Mouse (Mus musculus) limb, embryonic 13.5 days (tissue): ENCODE data around the gene Sema4d. TPM values are rescaled to one million over a fixed set of nuclear protein-coding genes. Genes with fewer than 3 reads are reported as not detected.

Experiments
- ATAC-seq: fragments of 200-750 bp; cut with Nextera tagmentation; 2 replicates; pipeline ENCODE4 v1.8.0; 2017; ENCODE audit warnings: low read depth, moderate number of reproducible peaks, moderate TSS enrichment; ENCODE audit not compliant: low FRiP score
- H3K27ac ChIP-seq: fragments of 300-500 bp; sonication (generic); 2 replicates; pipeline ENCODE4 v1.5.1; 2015; ENCODE audit warnings: inconsistent platforms, mild to moderate bottlenecking, moderate library complexity
- H3K27me3 ChIP-seq: fragments of 300-500 bp; sonication (generic); 2 replicates; pipeline ENCODE4 v1.6.1; 2015; ENCODE audit warnings: mild to moderate bottlenecking, inconsistent platforms
- H3K36me3 ChIP-seq: fragments of 300-500 bp; sonication (generic); 2 replicates; pipeline ENCODE4 v1.6.1; 2015; ENCODE audit warnings: inconsistent platforms, mild to moderate bottlenecking, moderate library complexity
- H3K4me1 ChIP-seq: fragments of 300-500 bp; sonication (generic); 2 replicates; pipeline ENCODE4 v1.6.1; 2015; ENCODE audit warnings: inconsistent platforms
- H3K4me2 ChIP-seq: fragments of 300-500 bp; sonication (generic); replicated peaks from 2 replicates; pipeline ENCODE4 v1.6.1; 2015; ENCODE audit warnings: inconsistent platforms, mild to moderate bottlenecking, moderate library complexity
- H3K4me3 ChIP-seq: fragments of 300-500 bp; sonication (generic); 2 replicates; pipeline ENCODE4 v1.5.1; 2015; ENCODE audit warnings: moderate library complexity, mild to moderate bottlenecking, inconsistent platforms
- H3K9ac ChIP-seq: fragments of 300-500 bp; sonication (generic); 2 replicates; pipeline ENCODE4 v1.6.1; 2015; ENCODE audit warnings: mild to moderate bottlenecking, inconsistent platforms
- H3K9me3 ChIP-seq: fragments of 300-500 bp; sonication (generic); 2 replicates; pipeline ENCODE4 v1.6.1; 2016; ENCODE audit warnings: inconsistent platforms
- WGBS: fragments of 180-500 bp; shearing (Covaris S2); methylation state at CpG from one replicate; pipeline ENCODE4 v1.1.7; 2015; 5-methylcytosine and 5-hydroxymethylcytosine counted together
- polyA plus RNA-seq: library from polyadenylated mRNA; unstranded; fragments of >200 nt; fragmentation: Nextera tagmentation; extraction: Ambion mirVana; gene quantifications from 2 replicates; pipeline ENCODE4 v1.2.1, GENCODE M21; 2015

Gene Sema4d
- polyA plus RNA-seq, 1 experiment from 2014 or later: 5.8 TPM

GRCm38 (mm10) chr13:51756019-51756418 lies 37.5 kb downstream of the Sema4d start:
- no peak for ATAC-seq
- H3K4me1 ChIP-seq: peaks cover 70% of the 10 kb centered on the region
- H3K9ac ChIP-seq: no peak overlapping the region
- WGBS: 54% methylated on average over 9 of the region's 9 CpGs
- H3K4me2 ChIP-seq: no peak overlapping the region
- no peak overlapping the region for H3K4me3 ChIP-seq
- no peaks in the 10 kb centered on the region for H3K9me3 ChIP-seq
- H3K27me3 ChIP-seq: no peaks in the 10 kb centered on the region
- no peak overlapping the region for H3K27ac ChIP-seq
- H3K36me3 ChIP-seq: no peaks in the 10 kb centered on the region

GRCm38 (mm10) chr13:51755584-51755983 lies 38.0 kb downstream of the Sema4d start:
- Histone ChIP-seq H3K4me3 (no peak overlapping the region), H3K9ac (no peak overlapping the region), H3K4me1 (peaks cover 65% of the 10 kb centered on the region), H3K9me3 (no peaks in the 10 kb centered on the region), H3K36me3 (no peaks in the 10 kb centered on the region), H3K27ac (no peak overlapping the region), H3K27me3 (no peaks in the 10 kb centered on the region), H3K4me2 (no peak overlapping the region)
- no peak for ATAC-seq
- 85% methylated on average over 7 of the region's 7 CpGs for WGBS

GRCm38 (mm10) chr13:51754559-51755126 lies 38.9 kb downstream of the Sema4d start:
- WGBS: 63% methylated on average over 13 of the region's 13 CpGs
- H3K9ac ChIP-seq: no peak overlapping the region; the same call in 1 of the 2 replicates
- H3K9me3 ChIP-seq: no peaks in the 10 kb centered on the region
- no peaks in the 10 kb centered on the region for H3K27me3 ChIP-seq
- H3K4me3 ChIP-seq: no peak overlapping the region
- no peak overlapping the region for H3K4me2 ChIP-seq
- H3K36me3 ChIP-seq: no peaks in the 10 kb centered on the region
- H3K4me1 ChIP-seq: peaks cover 66% of the 10 kb centered on the region
- no peak for ATAC-seq
- no peak overlapping the region for H3K27ac ChIP-seq

GRCm38 (mm10) chr13:51753802-51754444 lies 39.6 kb downstream of the Sema4d start:
- Histone ChIP-seq H3K4me1 (peaks cover 73% of the 10 kb centered on the region), H3K9me3 (no peaks in the 10 kb centered on the region), H3K27me3 (no peaks in the 10 kb centered on the region), H3K4me2 (no peak overlapping the region), H3K36me3 (no peaks in the 10 kb centered on the region), H3K4me3 (no peak overlapping the region), H3K9ac (no peak overlapping the region; the same call in 1 of the 2 replicates), H3K27ac (no peak overlapping the region)
- ATAC-seq: no peak
- 53% methylated on average over 5 of the region's 5 CpGs for WGBS

- Histone ChIP-seq H3K9me3 (no peaks in the 10 kb centered on the region), H3K36me3 (no peaks in the 10 kb centered on the region), H3K4me3 (no peak overlapping the region), H3K27ac (no peak overlapping the region), H3K4me2 (no peak overlapping the region), H3K9ac (no peak overlapping the region), H3K4me1 (peaks cover 76% of the 10 kb centered on the region), H3K27me3 (no peaks in the 10 kb centered on the region)
- ATAC-seq: no peak
- 42% methylated on average over 6 of the region's 6 CpGs for WGBS
Observed at GRCm38 (mm10) chr13:51753168-51753465, 40.4 kb downstream of the Sema4d start.

GRCm38 (mm10) chr13:51752346-51753167 lies 41.0 kb downstream of the Sema4d start:
- Histone ChIP-seq H3K9me3 (no peaks in the 10 kb centered on the region), H3K9ac (no peak overlapping the region), H3K4me2 (no peak overlapping the region), H3K4me3 (no peak overlapping the region), H3K27me3 (no peaks in the 10 kb centered on the region), H3K27ac (no peak overlapping the region), H3K4me1 (peaks cover 76% of the 10 kb centered on the region), H3K36me3 (no peaks in the 10 kb centered on the region)
- ATAC-seq: no peak
- WGBS: 57% methylated on average over 15 of the region's 15 CpGs

GRCm38 (mm10) chr13:51749578-51750345 lies 43.8 kb downstream of the Sema4d start:
- no peaks in the 10 kb centered on the region for H3K9me3 ChIP-seq
- WGBS: 54% methylated on average over 14 of the region's 14 CpGs
- H3K27me3 ChIP-seq: no peaks in the 10 kb centered on the region
- peaks cover 61% of the 10 kb centered on the region for H3K4me1 ChIP-seq
- H3K36me3 ChIP-seq: no peaks in the 10 kb centered on the region
- H3K9ac ChIP-seq: no peak overlapping the region
- no peak overlapping the region for H3K4me2 ChIP-seq
- peak overlapping the region; percentile 40; the same call in 1 of the 2 replicates for H3K27ac ChIP-seq
- H3K4me3 ChIP-seq: no peak overlapping the region
- no peak for ATAC-seq

- no peaks in the 10 kb centered on the region for H3K27me3 ChIP-seq
- ATAC-seq: peak; percentile 30; the same call in 1 of the 2 replicates
- peaks cover 44% of the 10 kb centered on the region for H3K4me1 ChIP-seq
- H3K9ac ChIP-seq: no peak overlapping the region
- 59% methylated on average over 12 of the region's 12 CpGs for WGBS
- H3K27ac ChIP-seq: no peak overlapping the region
- no peak overlapping the region for H3K4me2 ChIP-seq
- H3K4me3 ChIP-seq: no peak overlapping the region
- no peaks in the 10 kb centered on the region for H3K9me3 ChIP-seq
- H3K36me3 ChIP-seq: no peaks in the 10 kb centered on the region
Observed at GRCm38 (mm10) chr13:51748009-51748552, 45.5 kb downstream of the Sema4d start.

GRCm38 (mm10) chr13:51747069-51747468 lies 46.5 kb downstream of the Sema4d start:
- peaks cover 35% of the 10 kb centered on the region for H3K4me1 ChIP-seq
- H3K9ac ChIP-seq: no peak overlapping the region
- H3K36me3 ChIP-seq: no peaks in the 10 kb centered on the region
- H3K27me3 ChIP-seq: no peaks in the 10 kb centered on the region
- no peak overlapping the region for H3K4me3 ChIP-seq
- no peaks in the 10 kb centered on the region for H3K9me3 ChIP-seq
- no peak overlapping the region for H3K4me2 ChIP-seq
- no peak overlapping the region; the same call in 1 of the 2 replicates for H3K27ac ChIP-seq
- 71% methylated on average over 7 of the region's 7 CpGs for WGBS
- ATAC-seq: no peak

- WGBS: 40% methylated on average over 5 of the region's 5 CpGs
Observed at GRCm38 (mm10) chr13:51745862-51746261, 47.7 kb downstream of the Sema4d start.

GRCm38 (mm10) chr13:51743855-51744254 lies 49.7 kb downstream of the Sema4d start:
- 84% methylated on average over 3 of the region's 3 CpGs for WGBS
- peaks cover 18% of the 10 kb centered on the region for H3K4me1 ChIP-seq
- ATAC-seq: no peak

More at GRCm38 (mm10) chr13:51745862-51746261, 47.7 kb downstream of the Sema4d start:
- Histone ChIP-seq H3K9ac (no peak overlapping the region), H3K4me1 (peaks cover 35% of the 10 kb centered on the region), H3K27me3 (no peaks in the 10 kb centered on the region), H3K9me3 (no peaks in the 10 kb centered on the region), H3K36me3 (no peaks in the 10 kb centered on the region), H3K4me2 (no peak overlapping the region), H3K27ac (no peak overlapping the region), H3K4me3 (no peak overlapping the region)
- no peak for ATAC-seq

More at GRCm38 (mm10) chr13:51743855-51744254, 49.7 kb downstream of the Sema4d start:
- no peak overlapping the region for H3K27ac ChIP-seq
- H3K9ac ChIP-seq: no peak overlapping the region
- no peaks in the 10 kb centered on the region for H3K9me3 ChIP-seq
- no peaks in the 10 kb centered on the region for H3K27me3 ChIP-seq
- H3K4me3 ChIP-seq: no peak overlapping the region
- no peaks in the 10 kb centered on the region for H3K36me3 ChIP-seq
- H3K4me2 ChIP-seq: no peak overlapping the region
